Mouse (Mus musculus): Measurements from ENCODE around the gene Pnrc2.

DNA sequence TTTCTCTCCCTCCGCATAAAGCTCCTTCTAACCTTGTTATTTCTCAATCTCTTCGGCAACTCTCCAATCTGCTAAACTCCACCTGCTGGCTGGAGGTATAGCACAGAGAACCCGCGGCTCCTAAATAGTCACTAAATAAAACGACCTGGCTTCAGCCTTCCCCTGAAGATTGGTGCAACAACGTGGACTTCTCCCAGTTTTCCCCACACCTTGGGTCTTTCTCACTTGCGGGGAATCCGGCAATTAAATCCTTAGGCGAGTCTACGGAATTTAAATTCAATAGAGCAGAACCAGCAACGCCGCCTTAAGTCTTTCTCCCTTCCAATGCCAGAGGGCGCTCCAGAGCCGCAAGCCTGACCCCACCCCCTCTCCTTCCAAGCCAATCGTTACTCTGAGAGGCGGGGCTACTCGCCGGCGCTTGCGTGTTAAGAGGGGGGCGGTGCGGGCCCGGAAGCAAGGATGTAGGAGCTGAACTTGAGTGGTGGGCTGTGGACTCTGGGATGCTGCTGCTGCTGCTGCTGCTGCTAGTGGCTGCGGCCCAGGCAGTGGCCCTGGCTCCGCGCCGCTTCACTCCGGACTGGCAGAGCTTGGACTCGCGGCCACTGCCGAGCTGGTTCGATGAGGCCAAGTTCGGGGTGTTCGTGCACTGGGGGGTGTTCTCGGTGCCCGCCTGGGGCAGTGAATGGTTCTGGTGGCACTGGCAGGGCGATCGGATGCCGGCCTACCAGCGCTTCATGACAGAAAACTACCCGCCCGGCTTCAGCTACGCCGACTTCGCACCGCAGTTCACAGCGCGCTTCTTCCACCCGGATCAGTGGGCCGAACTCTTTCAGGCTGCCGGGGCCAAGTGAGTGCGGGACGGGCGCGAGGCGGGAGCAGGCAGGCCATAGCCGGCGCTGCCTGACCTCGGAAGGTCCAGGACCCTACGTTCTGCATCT, 46.9 kb upstream of the Pnrc2 start, which contains the start of gene Fuca1:
- TF ChIP-seq CTCF (IDR thresholded peaks at IDR 0.05; ENCODE audit: low read depth) (peak; percentile 80), EP300 (IDR thresholded peaks at IDR 0.05; ENCODE audit: low read depth) (no peak)
